Mouse (Mus musculus) myocyte (in vitro differentiated cells): ENCODE measurements around the gene Usp32. TPM values are rescaled to one million over a fixed set of nuclear protein-coding genes. Genes with fewer than 3 reads are reported as not detected.

Source experiments
- H3K27me3 ChIP-seq: one replicate; pipeline ENCODE4 v1.6.1; 2011; ENCODE audit not compliant: control insufficient read depth, insufficient read depth, insufficient read length
- H3K36me3 ChIP-seq: one replicate; pipeline ENCODE4 v1.6.1; 2011; ENCODE audit not compliant: control insufficient read depth, insufficient read depth
- H3K4me2 ChIP-seq: one replicate; pipeline ENCODE4 v1.6.1; 2011; ENCODE audit warnings: low read depth, control low read depth
- H3K4me3 ChIP-seq: one replicate; pipeline ENCODE4 v1.5.1; 2011; ENCODE audit warnings: mild to moderate bottlenecking, control low read depth, moderate library complexity
- H3K79me2 ChIP-seq: one replicate; pipeline ENCODE4 v1.6.1; 2011; ENCODE audit not compliant: control insufficient read depth, insufficient read depth
- H3ac ChIP-seq: one replicate; pipeline ENCODE4 v1.6.1; 2011; ENCODE audit not compliant: control insufficient read depth, insufficient read length
- CEBPB ChIP-seq: IDR thresholded peaks from 2 replicates; pipeline ENCODE4 v1.6.1; 2011; ENCODE audit warnings: mild to moderate bottlenecking, moderate library complexity; ENCODE audit not compliant: poor library complexity, insufficient read depth, severe bottlenecking
- E2F4 ChIP-seq: IDR thresholded peaks from one replicate; pipeline ENCODE4 v1.6.1; 2011; ENCODE audit warnings: mild to moderate bottlenecking, control low read depth, moderate library complexity; ENCODE audit not compliant: insufficient read depth
- MAX ChIP-seq: IDR thresholded peaks from one replicate; pipeline ENCODE4 v1.6.1; 2011; ENCODE audit warnings: low read depth, mild to moderate bottlenecking, control low read depth
- MYOD1 ChIP-seq, 3 experiments: IDR thresholded peaks; one replicate each; pipeline ENCODE4 v1.6.1; 2011; ENCODE audit warnings: control low read depth in 2 of 3, low read depth in 2 of 3, mild to moderate bottlenecking in 2 of 3, moderate library complexity in 1 of 3; ENCODE audit not compliant: insufficient read length in 2 of 3, control insufficient read depth in 1 of 3
- MYOG ChIP-seq, 3 experiments: IDR thresholded peaks; one replicate each; pipeline ENCODE4 v1.6.1; 2011; ENCODE audit warnings: control low read depth in 2 of 3, low read depth in 2 of 3, mild to moderate bottlenecking in 2 of 3; ENCODE audit not compliant: insufficient read length in 2 of 3, control insufficient read depth in 1 of 3, insufficient read depth in 1 of 3
- POLR2A ChIP-seq: IDR thresholded peaks from one replicate; pipeline ENCODE4 v1.6.1; 2011; ENCODE audit warnings: low read depth, mild to moderate bottlenecking, control low read depth, moderate library complexity; ENCODE audit not compliant: insufficient read length
- POLR2AphosphoS2 ChIP-seq: IDR thresholded peaks from one replicate; pipeline ENCODE4 v1.6.1; 2011; ENCODE audit warnings: low read depth, control low read depth; ENCODE audit not compliant: insufficient read length
- REST ChIP-seq: IDR thresholded peaks from one replicate; pipeline ENCODE4 v1.6.1; 2011; ENCODE audit warnings: mild to moderate bottlenecking, control low read depth, moderate library complexity; ENCODE audit not compliant: insufficient read depth, insufficient read length
- SRF ChIP-seq: IDR thresholded peaks from one replicate; pipeline ENCODE4 v1.6.1; 2011; ENCODE audit warnings: low read depth; ENCODE audit not compliant: control insufficient read depth, insufficient read length
- TCF12 ChIP-seq: IDR thresholded peaks from one replicate; pipeline ENCODE4 v1.6.1; 2011; ENCODE audit warnings: mild to moderate bottlenecking, control low read depth; ENCODE audit not compliant: poor library complexity, insufficient read depth, severe bottlenecking
- TCF3 ChIP-seq: IDR thresholded peaks from one replicate; pipeline ENCODE4 v1.6.1; 2011; ENCODE audit warnings: low read depth, control low read depth; ENCODE audit not compliant: insufficient read length
- USF1 ChIP-seq: IDR thresholded peaks from one replicate; pipeline ENCODE4 v1.6.1; 2011; ENCODE audit warnings: low read depth, mild to moderate bottlenecking, control low read depth, moderate library complexity
- polyA plus RNA-seq: library from polyadenylated mRNA; unstranded; fragments of >200 nt; fragmentation: generic; extraction: Trizol; gene quantifications from one replicate; pipeline ENCODE4 v1.2.1, GENCODE M21; 2012; ENCODE audit warnings: missing spikeins

Gene Usp32
- polyA plus RNA-seq, 1 experiment, result 4.5 TPM

- no peak for TF ChIP-seq POLR2A
- no peak for TF ChIP-seq SRF
- TF ChIP-seq MAX, result no peak
- TF ChIP-seq POLR2AphosphoS2, result no peak
- TF ChIP-seq MYOD1 (IDR thresholded peaks at IDR 0.05; ENCODE audit: control insufficient read depth in 1 of 3, insufficient read length in 2 of 3, low read depth in 2 of 3), result no peak
- TF ChIP-seq REST, result no peak
- TF ChIP-seq USF1, result no peak
- no peak for TF ChIP-seq CEBPB
- no peak for TF ChIP-seq E2F4
- TF ChIP-seq MYOG (IDR thresholded peaks at IDR 0.05; ENCODE audit: control insufficient read depth in 1 of 3, insufficient read depth in 1 of 3, insufficient read length in 2 of 3, low read depth in 2 of 3), result no peak
- TF ChIP-seq TCF3, result no peak
- no peak for TF ChIP-seq TCF12
- Histone ChIP-seq H3K4me2 (no peak overlapping the region), H3K79me2 (no peaks in the 10 kb centered on the region), H3K27me3 (peaks cover 60% of the 10 kb centered on the region), H3K36me3 (no peaks in the 10 kb centered on the region), H3K4me3 (no peak overlapping the region), H3ac (no peak overlapping the region)
These were observed 180.8 kb downstream of the Usp32 start for GRCm38 (mm10) chr11:84959181-84959580.

DNA sequence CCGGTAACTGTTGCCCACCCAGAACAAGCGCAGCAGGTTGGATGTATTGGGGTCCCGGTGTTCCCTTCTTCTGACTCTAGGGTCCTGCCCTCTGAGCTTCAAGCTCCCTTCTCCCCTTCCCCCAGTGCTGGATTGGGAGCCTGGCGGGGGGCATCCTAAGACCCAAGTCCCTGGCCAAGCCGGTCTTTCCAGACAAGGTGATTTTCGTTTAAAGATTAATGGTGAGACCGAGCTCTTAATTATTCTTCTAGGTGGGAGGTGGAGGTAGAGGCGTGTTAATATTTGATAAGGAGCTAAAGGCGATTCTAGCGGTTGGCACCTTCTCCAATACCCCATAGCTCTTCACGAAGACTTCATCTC, 181.7 kb downstream of the Usp32 start:
- TF ChIP-seq MAX (no peak), TCF12 (no peak), MYOD1 (IDR thresholded peaks at IDR 0.05; ENCODE audit: control insufficient read depth in 1 of 3, insufficient read length in 2 of 3, low read depth in 2 of 3) (no peak), E2F4 (no peak), MYOG (IDR thresholded peaks at IDR 0.05; ENCODE audit: control insufficient read depth in 1 of 3, insufficient read depth in 1 of 3, insufficient read length in 2 of 3, low read depth in 2 of 3) (no peak), USF1 (no peak), TCF3 (no peak), POLR2A (no peak), SRF (no peak)
- no peaks in the 10 kb centered on the region for H3K79me2 ChIP-seq
- H3ac ChIP-seq, result no peak overlapping the region
- H3K4me3 ChIP-seq, result no peak overlapping the region
- peaks cover 61% of the 10 kb centered on the region for H3K27me3 ChIP-seq
- no peak overlapping the region for H3K4me2 ChIP-seq
- no peaks in the 10 kb centered on the region for H3K36me3 ChIP-seq

- Histone ChIP-seq H3K4me3 (no peak within 1 kb of the TSS), H3K79me2 (no peaks in the 10 kb centered on the region), H3ac (no peak within 1 kb of the TSS), H3K4me2 (no peak within 1 kb of the TSS), H3K36me3 (no peaks in the 10 kb centered on the region), H3K27me3 (peaks cover 67% of the 10 kb centered on the region)
- TF ChIP-seq MAX (no peak), TCF3 (no peak), CEBPB (no peak), POLR2AphosphoS2 (no peak), SRF (no peak), MYOG (IDR thresholded peaks at IDR 0.05; ENCODE audit: control insufficient read depth in 1 of 3, insufficient read depth in 1 of 3, insufficient read length in 2 of 3, low read depth in 2 of 3) (no peak), TCF12 (no peak), REST (no peak), E2F4 (no peak), POLR2A (no peak), USF1 (no peak), MYOD1 (IDR thresholded peaks at IDR 0.05; ENCODE audit: control insufficient read depth in 1 of 3, insufficient read length in 2 of 3, low read depth in 2 of 3) (no peak)
These were observed 182.2 kb downstream of the Usp32 start, which contains the start of gene Car4 for GRCm38 (mm10) chr11:84957591-84958270. Car4 (plus strand) TSS chr11:84957786.

DNA sequence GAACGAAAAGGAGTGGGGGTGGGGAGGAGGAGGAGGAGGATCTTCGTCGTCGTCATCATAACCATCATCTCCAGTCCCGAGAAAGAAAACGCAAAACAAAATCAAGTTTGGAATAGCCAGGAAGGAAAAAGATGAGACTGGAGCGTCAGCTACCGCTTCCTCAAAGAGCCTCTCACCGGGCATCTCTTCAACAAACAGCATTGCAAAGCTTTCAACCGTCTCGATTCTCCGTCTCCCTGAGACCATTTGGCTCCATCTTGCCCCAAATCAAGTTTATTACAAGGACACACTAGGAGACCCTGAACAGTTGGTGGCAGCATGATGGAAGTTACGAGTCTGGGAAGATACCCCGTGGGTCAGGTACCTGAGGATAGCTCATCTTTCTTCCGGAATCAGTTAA, 182.8 kb downstream of the Usp32 start:
- H3K4me2 ChIP-seq, result no peak overlapping the region
- TF ChIP-seq MYOG (IDR thresholded peaks at IDR 0.05; ENCODE audit: control insufficient read depth in 1 of 3, insufficient read depth in 1 of 3, insufficient read length in 2 of 3, low read depth in 2 of 3) (no peak), CEBPB (no peak), POLR2AphosphoS2 (no peak)
- no peaks in the 10 kb centered on the region for H3K79me2 ChIP-seq
- no peaks in the 10 kb centered on the region for H3K36me3 ChIP-seq
- no peak overlapping the region for H3K4me3 ChIP-seq
- H3K27me3 ChIP-seq, result peaks cover 71% of the 10 kb centered on the region
- H3ac ChIP-seq, result no peak overlapping the region

GRCm38 (mm10) chr11:84956400-84956799, 183.6 kb downstream of the Usp32 start:
- no peak overlapping the region for H3K4me2 ChIP-seq
- no peaks in the 10 kb centered on the region for H3K79me2 ChIP-seq
- peaks cover 75% of the 10 kb centered on the region for H3K27me3 ChIP-seq
- H3K36me3 ChIP-seq, result no peaks in the 10 kb centered on the region
- no peak overlapping the region for H3ac ChIP-seq
- TF ChIP-seq CEBPB, result no peak
- no peak for TF ChIP-seq POLR2A
- no peak for TF ChIP-seq POLR2AphosphoS2
- TF ChIP-seq TCF3, result no peak
- no peak overlapping the region for H3K4me3 ChIP-seq
